ENCODE assay signal across 17 mouse cellular contexts in genomic region chr3:153715646-153716045, GRCm38 (mm10). TPM values are rescaled to one million over a fixed set of nuclear protein-coding genes. Genes with fewer than 3 reads are reported as not detected.
DNase-seq lines count a peak whose midpoint lies in the region; ATAC-seq lines count a peak whose summit lies in the region.
"Had no signal": no experiment of that assay in that cellular context is flagged by ENCODE, and none has a peak within 500 bp of the region (broad histone marks: within the 10 kb centered on the region; RNA-seq: fewer than 3 reads in every experiment).

No protein-coding gene starts in this region.

- no peak overlapping the region for H3K4me3 ChIP-seq in heart, embryonic 10.5 days
- H3K4me3 ChIP-seq in heart, embryonic 12.5 days: no peak overlapping the region
- H3K4me3 ChIP-seq in neural tube, embryonic 15.5 days (replicated peaks): no peak overlapping the region
- H3K4me3 ChIP-seq in limb, embryonic 10.5 days: peak overlapping the region; percentile 11; the same call in 1 of the 2 replicates
- no peak overlapping the region for H3K4me3 ChIP-seq in midbrain, embryonic 13.5 days (replicated peaks)
- H3K4me3 ChIP-seq: forebrain, embryonic 15.5 days; limb, embryonic 15.5 days; lung, embryonic 15.5 days; midbrain, embryonic 10.5 days; neural tube, embryonic 12.5 days had no signal

- no peaks in the 10 kb centered on the region for H3K27me3 ChIP-seq in heart, embryonic 10.5 days (ENCODE audit: insufficient read depth, poor library complexity, severe bottlenecking)
- H3K27me3 ChIP-seq in heart, embryonic 12.5 days (replicated peaks): no peaks in the 10 kb centered on the region
- H3K27me3 ChIP-seq in neural tube, embryonic 15.5 days (replicated peaks): no peaks in the 10 kb centered on the region
- H3K27me3 ChIP-seq in limb, embryonic 10.5 days (ENCODE audit: low read depth, poor library complexity, severe bottlenecking): no peaks in the 10 kb centered on the region
- no peaks in the 10 kb centered on the region for H3K27me3 ChIP-seq in midbrain, embryonic 13.5 days
- H3K27me3 ChIP-seq: forebrain, embryonic 15.5 days; limb, embryonic 15.5 days; lung, embryonic 15.5 days; neural tube, embryonic 12.5 days had no signal

- no peak overlapping the region for H3K9ac ChIP-seq in heart, embryonic 12.5 days
- H3K9ac ChIP-seq in neural tube, embryonic 15.5 days (replicated peaks): no peak overlapping the region
- no peak overlapping the region for H3K9ac ChIP-seq in midbrain, embryonic 13.5 days (replicated peaks)
- H3K9ac ChIP-seq: forebrain, embryonic 15.5 days; limb, embryonic 15.5 days; lung, embryonic 15.5 days; neural tube, embryonic 12.5 days had no signal

- H3K4me1 ChIP-seq in heart, embryonic 10.5 days: peaks cover 59% of the 10 kb centered on the region
- H3K4me1 ChIP-seq in heart, embryonic 12.5 days (replicated peaks): peaks cover 45% of the 10 kb centered on the region
- H3K4me1 ChIP-seq in neural tube, embryonic 15.5 days: peaks cover 17% of the 10 kb centered on the region; the same call in 1 of the 2 replicates
- H3K4me1 ChIP-seq in limb, embryonic 10.5 days: peaks cover 67% of the 10 kb centered on the region
- peaks cover 16% of the 10 kb centered on the region; the same call in 1 of the 2 replicates for H3K4me1 ChIP-seq in midbrain, embryonic 13.5 days (replicated peaks)
- H3K4me1 ChIP-seq: forebrain, embryonic 15.5 days had no signal

- 61% methylated on average over 7 of the region's 7 CpGs for WGBS in heart, embryonic 10.5 days
- 59% methylated on average over 7 of the region's 7 CpGs for WGBS in heart, embryonic 12.5 days
- WGBS in neural tube, embryonic 15.5 days: 82% methylated on average over 7 of the region's 7 CpGs
- 9% methylated on average over 7 of the region's 7 CpGs for WGBS in limb, embryonic 10.5 days
- WGBS in midbrain, embryonic 13.5 days: 63% methylated on average over 7 of the region's 7 CpGs

- ATAC-seq in heart, embryonic 12.5 days (ENCODE audit: insufficient number of reproducible peaks, low FRiP score): no peak
- no peak for ATAC-seq in neural tube, embryonic 15.5 days (ENCODE audit: low FRiP score)
- ATAC-seq in midbrain, embryonic 13.5 days: no peak
- ATAC-seq in frontal cortex, adult (ENCODE audit: low TSS enrichment): no peak
- ATAC-seq: forebrain, embryonic 15.5 days; hindbrain, embryonic 16.5 days had no signal

- H3K27ac ChIP-seq in heart, embryonic 10.5 days: 0 out of 2 replicates have a peak overlapping the region, but pooled peaks have one; percentile 16
- no peak overlapping the region for H3K27ac ChIP-seq in heart, embryonic 12.5 days (ENCODE audit: poor library complexity, severe bottlenecking)
- no peak overlapping the region for H3K27ac ChIP-seq in neural tube, embryonic 15.5 days (replicated peaks)
- H3K27ac ChIP-seq in limb, embryonic 10.5 days: peak overlapping the region; percentile 76
- no peak overlapping the region for H3K27ac ChIP-seq in midbrain, embryonic 13.5 days
- H3K27ac ChIP-seq: forebrain, embryonic 15.5 days; limb, embryonic 15.5 days; lung, embryonic 15.5 days; midbrain, embryonic 10.5 days; neural tube, embryonic 12.5 days had no signal

- DNase-seq in heart, embryonic 10.5 days (ENCODE audit: low spot score): no peak
- DNase-seq in neural tube, embryonic 10.5 days (ENCODE audit: extremely low spot score, low spot score): peak; percentile 61
- peak; percentile 71 for DNase-seq in limb, embryonic 10.5 days (ENCODE audit: low spot score)
- no peak for DNase-seq in B cell, adult 2 months
- DNase-seq: cerebellum, adult 11 months; gastrocnemius, postnatal 25 days had no signal

- H3K9me3 ChIP-seq in heart, embryonic 10.5 days: peaks cover 5% of the 10 kb centered on the region; the same call in 1 of the 2 replicates
- 0 out of 2 replicates have a peak, but pooled peaks cover 8% of the 10 kb centered on the region for H3K9me3 ChIP-seq in heart, embryonic 12.5 days (replicated peaks)
- H3K9me3 ChIP-seq in neural tube, embryonic 15.5 days (replicated peaks): no peaks in the 10 kb centered on the region
- H3K9me3 ChIP-seq in limb, embryonic 10.5 days (replicated peaks): 0 out of 2 replicates have a peak, but pooled peaks cover 2% of the 10 kb centered on the region
- no peaks in the 10 kb centered on the region; the same call in 1 of the 2 replicates for H3K9me3 ChIP-seq in midbrain, embryonic 13.5 days
- H3K9me3 ChIP-seq: lung, embryonic 15.5 days had no signal

- peaks cover 12% of the 10 kb centered on the region; the same call in 1 of the 2 replicates for H3K36me3 ChIP-seq in heart, embryonic 10.5 days
- no peaks in the 10 kb centered on the region for H3K36me3 ChIP-seq in heart, embryonic 12.5 days
- H3K36me3 ChIP-seq in neural tube, embryonic 15.5 days: no peaks in the 10 kb centered on the region
- peaks cover 12% of the 10 kb centered on the region for H3K36me3 ChIP-seq in limb, embryonic 10.5 days
- H3K36me3 ChIP-seq in midbrain, embryonic 13.5 days: no peaks in the 10 kb centered on the region; the same call in 1 of the 2 replicates
- H3K36me3 ChIP-seq: forebrain, embryonic 15.5 days; limb, embryonic 15.5 days; lung, embryonic 15.5 days; neural tube, embryonic 12.5 days had no signal

- no peak overlapping the region for H3K4me2 ChIP-seq in heart, embryonic 12.5 days
- H3K4me2 ChIP-seq in neural tube, embryonic 15.5 days: no peak overlapping the region
- no peak overlapping the region for H3K4me2 ChIP-seq in midbrain, embryonic 13.5 days (replicated peaks)
- H3K4me2 ChIP-seq: forebrain, embryonic 15.5 days; limb, embryonic 15.5 days; lung, embryonic 15.5 days; neural tube, embryonic 12.5 days had no signal

RNA-seq across cellular contexts. Expression of gene St6galnac3, which starts 9.3 kb away (rescaled TPM):
- 26.7 and 38.4 TPM in 2 replicates for polyA plus RNA-seq in heart, embryonic 10.5 days (2016; fragmentation: Nextera tagmentation; extraction: Ambion mirVana)
- polyA plus RNA-seq in heart, embryonic 12.5 days (2016; fragmentation: Nextera tagmentation; extraction: Ambion mirVana): 27.0 and 27.4 TPM in 2 replicates
- polyA plus RNA-seq in neural tube, embryonic 15.5 days (2015; fragmentation: Nextera tagmentation; extraction: Ambion mirVana): 23.0 and 23.5 TPM in 2 replicates
- polyA plus RNA-seq in limb, embryonic 10.5 days (2016; fragmentation: Nextera tagmentation; extraction: Ambion mirVana): 53.3 and 53.6 TPM in 2 replicates
- polyA plus RNA-seq in midbrain, embryonic 13.5 days (2015; fragmentation: Nextera tagmentation; extraction: Ambion mirVana): 24.1 and 26.7 TPM in 2 replicates
- polyA plus RNA-seq: C2C12 had no signal

Comparison
In these comparisons a context has a peak if more than half of its experiments do, and no peak if none do; other contexts are left out.
1. H3K27ac ChIP-seq: peak in heart, embryonic 10.5 days (single experiment) and limb, embryonic 10.5 days (single experiment); none in heart, embryonic 12.5 days (single experiment), neural tube, embryonic 15.5 days (single experiment) and midbrain, embryonic 13.5 days (single experiment).
2. DNase-seq: peak in neural tube, embryonic 10.5 days (single experiment) and limb, embryonic 10.5 days (single experiment); none in heart, embryonic 10.5 days (single experiment) and B cell, adult 2 months (0 of 2).